Mouse (Mus musculus) cerebellum, postnatal 25 days (tissue): Measurements from ENCODE around the gene Lmx1b.

Experiments used
- DNase-seq, 2 experiments: peaks; one replicate each; pipeline ENCODE4 v3.0.0; 2021; ENCODE audit warnings: mixed read lengths in 2 of 2

Lmx1b gene

DNA sequence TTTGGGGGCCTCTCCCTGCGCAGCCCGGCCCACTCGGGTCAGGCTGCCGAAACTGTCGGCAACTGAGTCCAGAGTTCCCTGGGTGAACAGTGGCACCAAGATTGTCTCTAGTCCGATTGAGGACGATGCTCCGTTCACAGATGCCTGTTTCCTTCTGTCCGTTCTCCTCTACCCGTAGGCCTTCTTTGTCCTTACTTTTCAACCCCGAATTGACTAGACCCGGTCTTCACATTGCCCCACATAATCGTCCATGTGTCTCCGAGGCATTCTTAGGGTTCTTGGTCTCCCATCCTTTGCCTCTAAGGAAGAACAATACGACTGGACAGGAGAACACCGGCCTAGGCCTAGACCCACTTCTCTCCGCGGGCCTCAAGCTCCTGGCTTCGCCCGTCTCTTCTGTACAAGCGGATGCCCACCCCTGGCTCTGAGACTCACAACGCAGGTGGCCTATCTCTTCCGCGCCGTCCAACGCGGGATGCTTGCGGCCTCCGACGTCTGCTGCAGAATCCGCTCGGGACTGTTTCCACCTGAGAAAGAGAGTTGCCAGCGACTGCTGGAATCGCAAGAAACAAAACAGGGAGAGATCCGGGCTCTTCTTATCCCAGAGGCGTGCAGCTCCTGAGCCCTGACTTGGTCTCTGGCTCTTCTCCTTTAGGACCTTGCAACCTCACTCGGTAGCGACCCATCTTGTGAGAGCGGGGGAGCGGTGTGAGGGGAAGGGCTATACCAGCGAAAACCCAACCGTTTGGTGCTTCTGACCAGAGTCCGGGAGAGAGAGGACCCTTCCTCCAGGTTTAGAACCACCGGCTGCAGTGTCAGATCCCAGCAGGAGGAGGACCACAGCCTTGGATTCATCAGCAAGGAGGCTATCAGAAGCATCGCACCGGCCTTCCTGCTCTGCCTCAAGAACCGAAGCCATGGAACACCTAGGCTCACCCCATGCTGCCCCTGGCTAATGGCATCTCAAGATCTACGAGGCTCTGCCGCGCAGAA lies 3.7 kb upstream of the Lmx1b start:
- DNase-seq: no peak

DNA sequence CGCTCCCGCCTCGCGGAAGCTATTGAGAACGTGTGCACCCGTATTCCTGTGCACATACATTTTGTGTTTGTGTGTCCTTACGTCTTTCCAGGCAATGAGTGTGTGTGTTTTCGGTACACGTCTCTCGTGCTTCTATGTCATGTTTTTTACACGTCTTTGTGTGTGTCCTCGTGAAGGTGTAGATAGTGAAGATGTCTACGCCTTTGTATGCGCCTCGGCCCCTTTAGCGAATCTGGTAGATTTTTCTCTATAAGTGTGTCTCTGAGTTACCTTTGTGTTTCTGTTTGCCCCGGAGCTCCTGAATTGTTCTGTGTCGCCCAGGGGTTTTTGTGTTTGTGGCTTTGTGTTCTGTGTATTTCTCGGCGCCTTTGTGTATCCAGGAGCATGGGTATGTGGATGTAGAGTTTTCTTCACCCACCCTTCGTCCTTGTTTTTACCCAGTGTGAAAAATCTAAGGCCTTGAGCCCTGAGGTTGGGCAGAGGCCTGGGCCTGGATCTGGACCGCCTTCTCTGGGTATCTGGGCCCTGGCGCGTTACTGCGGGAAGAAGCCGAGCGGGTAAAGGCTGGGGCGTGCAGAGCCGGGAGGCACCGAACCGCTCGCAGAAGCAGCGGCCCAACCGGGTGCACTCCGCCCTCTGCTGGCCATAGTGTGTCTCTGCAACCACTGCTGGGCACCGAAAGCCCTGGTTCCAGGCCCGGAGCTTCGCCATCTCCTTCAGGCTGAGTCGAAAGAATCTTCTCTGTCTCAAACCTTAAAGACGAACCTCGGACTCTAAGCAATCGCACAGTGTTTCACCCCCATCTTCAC lies 2.5 kb upstream of the Lmx1b start:
- peak; percentile 84 to 88 for DNase-seq

DNA sequence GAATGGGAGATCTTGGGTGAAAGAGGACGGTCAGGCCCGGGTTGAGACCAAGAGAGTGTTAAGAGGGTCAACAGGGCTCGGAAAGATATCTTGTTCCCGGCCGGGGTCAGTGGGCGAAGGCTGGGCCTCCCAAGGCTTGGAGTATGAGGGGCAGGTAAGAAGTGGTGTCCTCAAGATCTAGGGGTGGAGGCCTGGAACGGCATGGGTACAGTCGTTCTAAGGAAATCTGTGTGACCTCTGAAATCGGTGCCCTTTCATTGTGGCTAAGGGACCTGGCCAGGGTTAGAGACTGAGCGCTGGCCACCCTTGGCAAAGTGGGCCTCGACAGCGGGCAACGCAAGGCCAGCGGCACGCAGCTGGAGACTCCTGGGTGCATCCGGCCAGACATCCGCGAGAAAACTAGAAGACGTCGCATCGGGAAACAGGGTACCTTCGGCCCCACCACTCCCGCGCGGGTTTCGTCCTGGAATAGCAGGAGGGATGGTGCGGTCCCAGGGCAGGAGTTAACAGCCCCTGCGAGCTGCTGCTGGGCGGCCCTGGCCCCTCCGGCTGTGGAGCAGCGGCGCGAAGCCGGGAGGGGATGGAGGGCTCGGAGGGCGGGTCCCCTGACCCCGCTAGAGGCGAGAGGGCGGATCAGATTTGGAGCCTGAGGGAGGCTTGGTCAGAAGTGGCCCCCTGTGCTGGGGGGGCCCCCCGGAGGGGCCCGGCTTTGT lies 1.7 kb upstream of the Lmx1b start:
- no peak for DNase-seq

DNA sequence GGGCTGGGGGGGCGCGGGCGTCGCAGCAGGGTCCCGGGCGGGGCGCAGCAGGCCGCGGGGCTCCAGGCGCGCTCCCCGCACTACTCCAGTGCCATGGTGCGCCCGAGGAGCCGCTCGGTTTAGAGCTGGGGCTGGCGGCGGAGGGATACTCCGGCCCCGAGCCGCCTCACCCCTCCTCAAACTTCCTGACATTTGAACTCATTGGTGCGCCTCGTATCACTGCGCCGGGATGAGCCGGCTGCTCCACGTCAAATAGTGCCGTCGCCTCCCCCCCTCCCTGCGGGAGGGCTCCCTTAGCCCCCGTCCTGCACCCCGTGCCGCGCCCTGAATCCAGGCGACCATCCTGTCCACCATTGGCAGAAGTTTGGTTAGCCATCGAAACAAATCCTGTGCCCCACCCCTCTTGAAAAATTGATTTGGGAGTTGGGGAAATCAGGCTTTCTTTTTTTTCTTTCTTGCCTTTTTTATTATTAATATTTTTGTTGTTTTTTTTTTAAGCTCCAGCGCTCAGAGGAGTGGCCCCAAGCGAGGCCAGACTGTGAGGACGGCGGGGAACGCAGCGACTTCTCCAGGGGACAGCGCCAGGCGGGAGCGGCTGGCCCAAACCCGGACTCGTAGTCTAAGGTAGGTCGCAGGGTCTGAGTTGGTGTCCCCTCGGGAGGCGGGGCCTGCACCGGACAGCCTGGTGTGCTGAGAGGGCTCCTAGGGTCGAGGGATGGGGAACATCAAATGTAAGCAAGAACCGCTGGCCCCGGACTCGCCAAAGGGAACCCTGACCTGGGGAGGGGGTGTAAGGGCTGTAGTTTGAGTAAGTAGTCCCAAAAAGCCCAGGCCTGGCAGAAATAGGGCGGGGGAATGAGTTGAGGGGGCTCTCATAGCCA lies 907 bp upstream of the Lmx1b start:
- no peak for DNase-seq

DNA sequence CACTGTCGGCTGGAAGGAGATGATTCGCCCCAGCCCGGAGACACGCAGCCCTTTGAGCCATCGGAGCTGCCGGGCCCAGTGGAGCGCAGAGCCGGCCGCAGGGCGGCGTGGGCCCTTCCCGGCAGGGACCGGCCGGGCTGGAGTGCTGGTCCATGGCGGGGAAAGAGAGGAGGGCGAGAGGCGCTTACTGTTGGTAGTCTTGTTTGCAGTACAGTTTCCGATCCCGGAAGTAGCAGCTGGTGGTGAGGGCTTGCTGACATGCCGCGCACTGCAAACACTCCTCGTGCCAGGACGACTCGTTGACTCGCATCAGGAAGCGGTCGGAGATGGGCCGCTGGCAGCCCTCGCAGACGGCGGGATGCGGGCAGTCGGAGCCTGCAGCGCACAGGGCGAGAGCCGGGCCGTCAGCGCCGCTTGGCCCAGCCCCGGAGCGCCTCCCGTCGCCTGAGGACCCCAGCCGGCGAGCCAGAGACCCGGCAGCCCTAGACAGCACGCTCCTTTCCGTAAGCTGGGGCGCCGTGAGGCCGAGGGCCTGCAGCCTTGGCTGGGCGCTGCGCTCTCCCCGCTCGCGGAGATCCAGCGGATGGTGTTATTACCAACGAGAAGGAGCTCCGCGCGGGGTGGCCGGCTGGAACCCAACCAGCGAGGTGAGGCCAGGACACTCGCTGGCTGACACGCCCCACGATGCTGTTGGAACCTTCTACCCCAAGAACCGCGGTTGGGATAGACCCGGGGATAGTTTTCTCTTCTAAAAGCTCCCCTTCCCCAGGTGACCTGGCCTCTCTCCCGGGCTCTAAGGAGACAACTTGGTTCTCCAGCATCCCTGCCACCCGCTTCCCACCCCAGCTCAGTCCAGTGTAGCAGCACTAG lies 775 bp downstream of the Lmx1b start:
- DNase-seq: no peak

DNA sequence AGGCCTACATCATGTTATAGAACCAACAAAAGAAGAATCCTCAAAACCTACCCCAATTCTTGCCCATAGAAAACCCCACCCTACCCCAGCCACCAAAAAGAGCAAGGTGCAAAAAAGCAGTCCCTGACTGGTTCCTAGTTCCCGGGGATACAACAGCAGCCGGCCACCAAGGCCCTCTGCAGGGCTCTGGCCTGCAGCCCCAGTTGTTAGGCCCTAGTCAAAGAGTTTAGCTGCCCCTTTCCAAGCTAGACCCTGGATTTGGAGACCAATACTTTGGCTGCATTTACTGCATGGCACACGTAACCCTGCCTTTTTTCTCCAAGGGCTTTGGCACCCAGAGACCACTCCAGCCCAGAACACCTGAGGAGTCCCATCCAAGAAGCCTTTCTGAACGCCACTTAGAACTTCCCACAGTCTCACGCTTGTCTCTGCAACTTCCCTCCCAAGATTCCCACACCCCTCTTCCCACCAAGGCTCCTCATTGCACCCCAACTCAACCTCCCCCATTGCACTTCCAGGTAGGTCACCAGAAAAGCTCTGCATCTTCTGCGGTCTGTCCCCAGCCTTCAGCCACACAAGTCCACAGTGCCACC lies 2.1 kb downstream of the Lmx1b start:
- DNase-seq: no peak

DNA sequence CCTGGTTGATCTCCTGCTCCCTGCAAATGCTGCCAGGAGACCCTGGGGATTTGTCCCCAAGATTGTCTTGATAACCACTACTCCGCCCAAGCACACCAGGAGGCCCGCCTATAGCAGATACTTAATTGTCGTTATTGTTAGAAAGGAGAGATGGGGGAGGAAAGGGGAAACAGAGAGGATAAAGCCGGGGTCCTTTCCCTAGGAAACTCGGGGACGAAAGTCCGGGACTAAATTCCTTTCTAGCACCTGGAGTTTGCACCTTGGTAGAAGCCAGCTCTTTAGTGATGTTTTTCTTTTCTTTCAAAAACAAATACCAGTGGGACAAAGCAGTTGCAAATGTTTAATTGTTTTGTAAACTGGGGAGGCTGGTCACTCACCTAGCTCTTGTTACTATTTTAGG lies 3.0 kb downstream of the Lmx1b start:
- no peak for DNase-seq

DNA sequence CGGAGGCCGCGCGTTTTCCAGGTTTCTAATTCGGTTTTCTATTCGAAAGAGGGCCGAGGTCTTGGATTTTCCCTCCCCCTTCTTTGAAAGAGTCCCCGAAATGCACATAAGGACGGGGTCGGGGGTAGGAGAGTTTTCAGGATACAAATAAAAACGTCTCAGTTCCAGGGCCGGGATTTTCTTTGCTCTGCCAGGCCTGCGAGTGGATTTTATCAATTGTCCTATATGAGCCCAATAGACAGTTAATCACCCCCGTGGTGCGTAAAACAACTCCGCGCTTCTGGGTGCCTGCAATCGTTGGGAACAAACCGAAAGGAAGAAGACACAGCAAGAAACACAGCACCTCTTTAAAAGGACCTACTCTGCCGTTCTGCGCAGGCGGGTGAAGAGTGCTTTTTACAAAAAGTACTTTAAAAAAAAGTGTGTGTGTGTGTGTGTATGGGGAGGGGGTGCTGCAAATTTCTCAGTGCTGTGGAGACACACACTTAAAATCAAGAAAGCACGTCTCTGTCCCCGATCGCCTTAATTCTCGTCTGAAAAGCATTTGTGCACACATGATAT lies 3.6 kb downstream of the Lmx1b start:
- DNase-seq: no peak

DNA sequence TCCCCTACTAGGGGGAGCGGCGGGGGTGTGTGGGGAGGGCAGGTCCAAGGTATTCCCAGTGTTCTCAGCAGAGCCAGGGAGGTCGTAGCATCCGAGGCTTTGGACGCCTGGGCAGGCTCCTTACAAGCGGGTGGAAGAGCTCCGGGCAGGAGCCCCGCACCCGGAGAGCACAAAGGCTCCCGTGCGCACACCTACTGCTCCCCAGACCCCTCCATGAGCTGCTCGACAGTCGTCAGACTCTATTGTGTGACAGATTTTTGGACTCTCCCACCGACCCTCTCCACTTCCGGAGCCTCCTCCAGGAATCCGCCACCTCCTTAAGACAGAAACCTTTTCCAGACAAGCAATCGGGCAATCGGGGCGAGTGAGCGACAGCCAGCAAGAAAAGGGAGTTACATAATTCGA lies 4.2 kb downstream of the Lmx1b start:
- no peak for DNase-seq

DNA sequence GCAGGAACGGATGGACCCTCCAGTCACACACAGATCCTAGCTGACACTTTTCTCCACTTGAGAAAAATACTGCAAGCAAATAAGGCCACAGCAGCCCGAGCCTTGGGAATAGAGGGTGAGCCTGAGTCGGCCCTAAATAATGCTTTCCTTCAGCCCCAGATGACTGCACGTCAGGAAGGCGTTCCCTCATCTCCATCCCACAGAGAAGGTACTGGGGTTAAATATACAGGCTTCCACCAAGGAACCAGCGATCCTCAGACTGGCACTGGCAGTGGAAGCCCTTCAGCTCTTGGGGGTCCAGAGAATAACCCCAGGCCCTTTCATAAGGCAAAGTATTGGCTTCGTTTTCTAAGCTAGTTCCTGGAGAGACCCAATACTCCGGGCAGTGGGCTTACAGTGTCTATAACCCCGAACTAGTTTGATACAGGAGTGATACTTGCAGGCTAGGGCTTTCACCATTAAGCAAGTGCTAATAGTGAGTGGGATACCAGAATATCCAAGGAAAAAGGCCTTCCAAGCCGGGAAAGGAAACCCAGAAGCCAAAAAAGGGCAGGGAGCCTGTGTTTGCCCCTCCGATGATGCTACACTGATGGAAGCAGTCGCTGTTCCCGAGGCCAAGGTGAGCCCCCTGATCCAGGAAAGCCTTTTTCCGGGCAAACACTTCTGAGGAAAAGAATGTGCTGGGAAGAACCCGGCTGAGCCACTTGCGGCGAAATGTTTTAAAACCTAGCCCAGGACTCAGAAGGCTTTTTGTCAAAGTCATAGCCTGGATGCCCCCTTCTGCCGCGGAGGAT lies 4.8 kb downstream of the Lmx1b start:
- DNase-seq: no peak

DNA sequence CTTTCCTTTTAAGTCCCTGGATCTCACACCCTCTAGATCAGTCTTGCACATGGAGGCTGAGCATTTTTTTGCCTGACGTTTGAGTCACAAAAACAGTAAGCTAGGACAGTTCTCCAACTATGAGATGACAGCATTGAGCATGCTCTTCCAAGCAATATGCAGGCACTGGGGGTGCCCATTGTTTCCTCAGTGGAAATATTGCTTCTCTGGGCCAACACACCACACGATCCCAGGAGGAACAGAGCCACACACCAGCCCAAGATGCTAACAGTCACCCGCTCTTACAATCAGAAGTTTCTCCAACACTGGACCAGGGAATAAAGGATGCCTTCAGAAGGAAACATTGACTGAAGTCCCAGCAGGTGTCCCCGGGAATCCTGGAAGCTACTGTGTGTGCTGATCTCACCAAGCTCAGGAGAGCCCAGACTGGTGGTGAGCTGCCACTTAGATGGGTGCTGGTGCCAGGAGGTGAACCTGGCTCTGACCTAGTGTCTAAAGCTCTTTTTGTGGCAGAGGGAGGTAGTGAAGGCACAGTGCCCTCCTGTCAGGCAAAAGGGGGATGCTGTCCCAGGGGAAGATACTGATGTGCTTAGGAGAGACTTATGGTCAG lies 5.7 kb downstream of the Lmx1b start:
- no peak for DNase-seq

DNA sequence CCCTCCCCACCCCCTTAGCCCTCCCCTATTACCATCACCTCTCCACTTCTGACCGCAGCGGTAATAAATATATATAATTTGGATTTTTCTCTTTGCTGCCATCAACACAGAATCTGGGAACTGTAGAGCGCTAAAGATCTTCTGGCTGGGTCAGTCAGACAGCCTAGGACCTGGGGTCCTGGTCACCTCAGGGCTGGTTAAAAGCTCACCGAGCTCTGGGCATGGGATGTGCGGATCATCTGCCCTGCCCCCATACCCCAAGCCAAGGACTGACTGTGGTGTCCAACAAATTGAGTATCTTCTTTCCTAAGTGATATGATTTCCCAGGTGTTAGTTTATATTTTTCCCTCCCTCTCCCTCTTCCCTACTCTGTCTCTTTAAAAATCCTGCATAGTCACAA lies 6.4 kb downstream of the Lmx1b start:
- no peak for DNase-seq

DNA sequence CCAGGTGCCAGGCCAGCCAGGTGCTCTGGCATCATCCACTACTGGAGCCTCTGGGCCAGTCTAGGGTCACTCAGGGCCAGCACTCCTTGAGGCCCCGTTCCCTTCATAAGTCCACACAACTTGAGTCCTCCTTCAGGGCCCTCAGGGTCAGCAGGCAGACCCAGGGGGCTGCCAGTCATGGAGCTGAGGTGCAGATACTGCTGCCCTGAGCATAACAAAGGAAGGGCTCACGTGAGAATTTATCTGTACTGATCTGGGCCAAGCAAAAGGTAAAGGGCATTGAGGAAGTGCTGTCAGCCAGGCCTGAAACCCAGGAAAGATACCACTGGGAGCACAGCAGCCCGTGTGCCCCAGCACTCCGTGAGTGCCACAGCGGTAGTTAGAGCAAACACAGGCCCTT lies 7.1 kb downstream of the Lmx1b start:
- DNase-seq: no peak

DNA sequence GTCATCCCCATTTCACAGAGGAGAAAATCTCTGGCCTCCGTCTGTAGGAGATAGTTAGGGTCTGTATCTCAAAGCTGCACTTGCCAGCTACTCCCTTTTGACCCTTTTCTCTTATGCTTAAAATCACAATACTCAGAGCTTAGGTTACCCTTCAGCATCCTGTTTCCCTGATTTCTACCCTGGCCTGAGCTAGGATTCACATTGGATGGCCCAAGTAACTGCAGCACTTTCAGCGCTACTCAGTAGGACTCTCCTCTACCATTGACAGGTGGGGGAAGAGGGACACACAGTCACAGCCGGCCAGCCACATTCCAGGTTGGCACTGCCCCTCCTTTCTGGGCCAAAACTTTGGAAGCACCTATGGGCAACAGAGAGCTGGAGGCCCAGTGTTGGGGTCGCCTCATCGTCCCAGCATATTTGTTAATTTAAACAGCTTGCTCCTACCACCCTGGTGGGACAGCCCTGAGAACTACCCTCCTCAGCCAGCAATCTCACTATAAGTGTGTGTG lies 7.7 kb downstream of the Lmx1b start:
- DNase-seq: no peak

DNA sequence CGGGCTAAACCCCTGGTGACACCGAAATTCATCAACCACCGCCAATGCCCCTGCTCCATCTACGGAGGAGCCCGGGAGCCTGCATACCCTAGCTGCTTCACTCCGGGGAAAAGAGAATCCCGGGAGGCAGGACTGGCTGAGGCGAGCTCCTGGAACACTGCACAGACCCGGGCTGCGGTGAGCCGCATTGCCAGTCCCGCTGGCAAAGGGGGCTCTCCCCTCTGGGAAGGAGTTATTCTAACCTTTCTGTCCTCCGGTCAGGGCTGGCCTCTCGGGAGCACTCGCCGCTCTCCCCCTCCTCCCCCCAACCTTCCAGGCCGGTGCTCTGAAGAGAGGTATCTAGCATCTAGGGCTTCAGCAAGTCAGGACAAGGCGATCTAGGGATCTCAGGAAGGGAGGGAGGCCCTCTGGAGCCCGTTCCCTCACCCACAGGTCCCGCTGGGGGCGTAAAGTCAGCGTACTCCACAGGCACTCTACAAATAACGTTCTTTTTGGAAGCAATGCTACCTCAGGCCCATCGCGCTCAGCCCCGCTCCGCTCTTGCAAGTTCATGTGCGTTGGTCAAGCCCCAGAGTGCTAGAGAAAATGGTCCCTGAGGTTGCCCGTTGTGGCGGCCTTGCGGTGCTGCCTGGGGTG lies 8.5 kb downstream of the Lmx1b start:
- no peak for DNase-seq

DNA sequence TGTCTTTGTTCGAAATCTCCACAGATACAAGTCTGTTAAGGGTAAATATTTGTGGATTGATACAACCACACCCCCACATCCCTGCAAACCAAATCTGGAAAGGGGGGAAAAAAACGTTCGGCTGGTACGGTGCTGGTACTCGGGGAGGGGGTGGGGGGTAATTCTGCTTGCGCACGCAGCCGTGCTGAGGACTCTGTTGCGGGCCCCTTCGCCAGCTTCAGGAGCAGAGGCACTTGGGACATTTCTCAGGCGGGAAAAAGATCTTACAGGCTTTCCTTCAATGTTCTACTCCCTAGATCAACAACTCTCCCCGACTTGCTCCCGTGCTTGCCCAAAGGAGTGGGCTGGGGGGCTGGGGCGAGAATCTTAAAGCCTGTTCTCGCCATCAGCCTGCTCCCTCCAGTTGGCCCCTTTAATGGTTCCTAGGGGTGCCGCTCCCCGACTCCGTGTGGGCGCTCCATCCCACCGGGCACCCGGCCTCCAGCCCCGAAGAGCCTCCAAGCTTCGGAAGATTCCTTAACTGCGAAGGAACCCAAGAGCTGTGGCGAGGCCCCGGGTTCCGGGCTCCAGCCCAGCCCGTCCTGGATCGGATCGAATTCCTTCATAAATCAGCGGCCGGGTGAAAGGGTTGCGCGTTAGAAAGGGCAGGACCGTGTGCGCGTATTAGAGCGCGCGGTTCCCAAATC lies 9.1 kb downstream of the Lmx1b start:
- no peak for DNase-seq
